Mouse (Mus musculus) liver, embryonic 14 days (tissue): ENCODE measurements around the gene Rpgr. TPM values are rescaled to one million over a fixed set of nuclear protein-coding genes. Genes with fewer than 3 reads are reported as not detected.

Experiments
- polyA plus RNA-seq: library from polyadenylated mRNA; depleted of rRNA; stranded (reverse); fragments of >200 nt; gene quantifications from 2 replicates; pipeline ENCODE4 v1.2.3, GENCODE M21; 2012; rRNA removed

The Rpgr gene
- polyA plus RNA-seq, result 1.3 TPM in 2 replicates

GRCm38 (mm10) chrX:10216410-10216949 is at the start of gene Rpgr:
Rpgr (minus strand) TSS chrX:10216920.

GRCm38 (mm10) chrX:10251852-10252504 is 35.3 kb upstream of the Rpgr start, which contains the start of gene Otc:
Otc (plus strand) TSS chrX:10252305.

GRCm38 (mm10) chrX:10117065-10117719 is 99.5 kb downstream of the Rpgr start, which contains the start of gene Srpx:
Srpx (minus strand) TSS chrX:10117709.

Other genes with a start within 250 kb of the Rpgr start
- 0.46 and 0.96 TPM in 2 replicates for gene Srpx, start 99.2 kb downstream of the Rpgr start, polyA plus RNA-seq
- 18.9 and 21.2 TPM in 2 replicates for gene Otc, start 35.4 kb upstream of the Rpgr start, polyA plus RNA-seq